Mouse (Mus musculus) brown adipose tissue, adult 24 weeks (tissue): ENCODE data around the gene Rps25. TPM values are rescaled to one million over a fixed set of nuclear protein-coding genes. Genes with fewer than 3 reads are reported as not detected.
A peak's percentile ranks its signal among the peaks of the same experiment; 100 is the strongest.
"Not testable (repeated sequence)": the region's sequence is repeated elsewhere in the genome, so short reads cannot be mapped to it uniquely, and the experiment has no call there.

Experiments
- H3K27ac ChIP-seq: fragments of 200-500 bp; replicated peaks from 2 replicates; pipeline ENCODE4 v1.5.1; 2012; ENCODE audit warnings: low read depth, mild to moderate bottlenecking, low read length
- H3K4me1 ChIP-seq: fragments of 200-500 bp; 2 replicates; pipeline ENCODE4 v1.6.1; 2012; ENCODE audit warnings: low read length, mixed read lengths; ENCODE audit not compliant: control insufficient read depth, insufficient read depth, insufficient read length
- H3K4me3 ChIP-seq: fragments of 200-500 bp; 2 replicates; pipeline ENCODE4 v1.5.1; 2012; ENCODE audit warnings: low read depth, mild to moderate bottlenecking, low read length, moderate library complexity; ENCODE audit not compliant: insufficient read depth
- polyA plus RNA-seq: library from polyadenylated mRNA; stranded (reverse); fragments of >200 nt; gene quantifications from 2 replicates; pipeline ENCODE4 v1.2.4, GENCODE M21; 2012; ENCODE audit not compliant: missing spikeins, insufficient read depth, insufficient read length

Gene Rps25
- 1,821 and 1,946 TPM in 2 replicates for polyA plus RNA-seq

- H3K4me1 ChIP-seq, result no peaks in the 10 kb centered on the region
These were observed at the start of gene Rps25, which contains the start of gene Trappc4 for GRCm38 (mm10) chr9:44406906-44407751. TSS of gene Rps25 (plus strand) at chr9:44407139. TSS of gene Trappc4 (minus strand) at chr9:44407600.

DNA sequence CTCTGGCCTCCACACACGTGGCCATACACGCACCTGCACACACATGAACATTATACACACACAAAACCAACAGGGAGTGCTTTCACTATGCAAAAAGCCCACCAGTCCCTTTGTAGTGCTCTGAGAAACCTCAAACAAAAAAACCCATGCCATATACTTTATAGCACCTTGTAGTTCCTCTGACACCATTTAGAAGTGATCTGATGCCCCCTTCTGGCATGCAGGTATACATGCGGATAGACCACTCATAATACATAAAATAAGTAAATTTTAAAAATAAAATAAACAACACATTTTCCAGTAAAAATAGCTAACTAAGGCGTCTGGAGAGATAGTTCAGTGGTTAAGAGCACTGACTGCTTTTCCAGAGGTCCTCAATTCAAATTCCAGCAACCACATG lies 49.7 kb upstream of the Rps25 start:
- no peak overlapping the region for H3K4me3 ChIP-seq
- no peak overlapping the region for H3K27ac ChIP-seq
- H3K4me1 ChIP-seq, result peaks cover 2% of the 10 kb centered on the region; the same call in 1 of the 2 replicates

More at GRCm38 (mm10) chr9:44406906-44407751, at the start of gene Rps25, which contains the start of gene Trappc4:
- peak within 1 kb of the TSS; percentile 88 for H3K4me3 ChIP-seq
- H3K27ac ChIP-seq, result peak within 1 kb of the TSS; percentile 97

DNA sequence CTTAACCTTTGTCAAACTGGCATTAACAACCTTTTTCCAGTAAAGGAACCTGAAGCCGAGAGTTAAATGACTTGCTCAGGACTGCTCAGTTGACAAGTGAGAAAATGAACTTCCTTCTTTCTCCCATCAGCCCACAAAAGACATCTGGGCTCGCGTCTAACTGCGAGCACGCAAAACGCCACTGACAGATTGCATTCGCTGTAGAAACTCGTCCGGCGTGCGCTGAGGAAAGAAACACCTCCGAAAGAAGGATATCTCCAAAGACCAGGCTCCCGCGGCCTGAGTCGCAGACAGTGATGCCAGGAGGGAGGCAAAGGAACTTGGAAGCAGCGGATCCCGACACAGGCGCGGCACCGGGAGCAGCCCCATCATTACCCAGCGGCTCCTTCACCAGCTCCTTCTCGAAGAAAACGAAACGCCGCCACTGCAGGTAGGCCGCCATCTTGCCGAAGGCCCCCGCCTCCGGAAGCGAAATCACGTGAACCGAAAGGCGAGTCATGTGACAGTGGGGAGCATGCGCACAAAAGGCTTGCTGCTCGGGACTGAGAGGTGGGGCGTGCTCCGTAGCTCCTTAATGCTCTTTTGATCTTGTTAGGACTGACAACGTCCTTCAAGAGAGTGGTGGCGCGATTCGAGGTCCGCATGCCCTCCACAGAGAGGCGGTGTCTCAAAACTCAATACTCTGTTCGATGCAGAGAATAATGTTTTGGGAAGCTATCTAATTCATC lies 45.6 kb upstream of the Rps25 start, which contains the start of gene Vps11:
Vps11 (minus strand) TSS at position 481 of the 728 bp plus-strand sequence.
- peaks cover 2% of the 10 kb centered on the region; the same call in 1 of the 2 replicates for H3K4me1 ChIP-seq
- H3K4me3 ChIP-seq, result peak within 1 kb of the TSS; percentile 79
- H3K27ac ChIP-seq, result peak within 1 kb of the TSS; percentile 62

- peak overlapping the region; percentile 62 for H3K27ac ChIP-seq
- peak overlapping the region; percentile 79 for H3K4me3 ChIP-seq
These were observed 45.0 kb upstream of the Rps25 start for GRCm38 (mm10) chr9:44361931-44362330.

GRCm38 (mm10) chr9:44364480-44364879 lies 42.5 kb upstream of the Rps25 start:
- H3K4me1 ChIP-seq, result peaks cover 2% of the 10 kb centered on the region; the same call in 1 of the 2 replicates
- no peak overlapping the region for H3K4me3 ChIP-seq
- no peak overlapping the region for H3K27ac ChIP-seq

More at GRCm38 (mm10) chr9:44361931-44362330, 45.0 kb upstream of the Rps25 start:
- H3K4me1 ChIP-seq, result not testable (repeated sequence)

GRCm38 (mm10) chr9:44373386-44373785 lies 33.6 kb upstream of the Rps25 start:
- no peak overlapping the region for H3K27ac ChIP-seq
- H3K4me1 ChIP-seq, result no peaks in the 10 kb centered on the region
- H3K4me3 ChIP-seq, result no peak overlapping the region

DNA sequence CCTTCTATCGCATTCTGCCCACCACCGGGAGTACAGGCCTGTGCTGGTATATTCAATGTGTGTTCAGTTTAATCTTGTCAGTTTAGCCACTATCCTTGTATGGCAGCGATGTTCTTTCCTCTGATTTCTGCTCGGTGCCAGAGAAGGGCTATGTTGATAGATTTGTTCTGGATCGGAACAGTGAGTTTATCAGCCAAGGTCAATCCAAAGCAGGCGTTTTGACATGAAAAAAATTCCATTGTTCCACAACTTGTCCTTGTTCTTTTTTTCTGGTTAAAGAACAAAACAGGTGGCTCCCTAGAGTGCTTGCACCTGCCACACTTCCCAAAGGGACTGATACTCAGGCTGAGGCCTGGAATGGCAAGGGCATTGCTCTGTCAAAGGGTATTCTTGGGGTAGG lies 30.8 kb upstream of the Rps25 start:
- Histone ChIP-seq H3K27ac (no peak overlapping the region), H3K4me3 (no peak overlapping the region), H3K4me1 (peaks cover 6% of the 10 kb centered on the region; the same call in 1 of the 2 replicates)

DNA sequence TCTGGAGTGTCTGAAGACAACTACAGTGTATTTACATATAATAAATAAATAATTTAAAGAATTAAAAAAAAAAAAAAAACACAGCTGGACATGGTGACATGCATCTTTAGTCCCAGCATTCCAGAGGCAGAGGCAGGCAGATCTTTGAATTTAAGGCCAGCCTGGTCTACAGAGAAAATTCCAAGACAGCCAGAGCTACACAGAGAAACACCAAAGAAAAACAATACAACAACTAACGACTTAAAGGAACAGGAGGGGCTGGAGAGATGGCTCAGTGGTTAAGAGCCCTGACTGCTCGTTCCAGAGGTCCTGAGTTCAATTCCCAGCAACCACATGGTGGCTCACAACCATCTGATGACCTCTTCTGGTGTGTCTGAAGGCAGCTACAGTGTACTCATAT lies 29.6 kb upstream of the Rps25 start:
- not testable (repeated sequence) for H3K4me3 ChIP-seq, H3K27ac ChIP-seq, H3K4me1 ChIP-seq

DNA sequence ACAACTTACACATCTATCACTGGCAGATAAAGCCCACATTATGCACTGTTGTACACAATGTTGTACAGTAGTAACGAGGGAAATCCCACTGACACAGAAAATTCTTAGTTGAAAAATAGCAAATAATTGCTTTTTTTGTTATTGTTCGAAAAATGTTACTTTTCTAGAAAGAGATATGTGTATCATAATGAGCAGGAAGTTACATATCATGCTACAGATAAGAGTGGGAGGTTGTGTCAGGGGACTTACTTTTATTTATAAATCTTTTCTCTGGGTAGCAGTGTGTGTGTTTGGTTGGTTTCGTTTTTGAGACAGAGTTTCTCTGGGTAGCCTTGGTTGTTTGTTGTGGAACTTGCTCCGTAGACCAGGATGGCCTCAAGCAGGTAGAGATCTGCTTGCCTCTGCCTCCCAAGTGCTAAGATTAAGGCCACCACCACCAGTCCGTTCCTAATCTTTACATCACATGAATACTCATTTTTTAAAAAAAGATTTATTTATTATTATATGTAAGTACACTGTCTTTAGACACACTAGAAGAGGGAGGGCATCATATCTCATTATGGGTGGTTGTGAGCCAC lies 28.7 kb upstream of the Rps25 start:
- H3K27ac ChIP-seq, result no peak overlapping the region
- H3K4me1 ChIP-seq, result peaks cover 6% of the 10 kb centered on the region; the same call in 1 of the 2 replicates
- H3K4me3 ChIP-seq, result 0 out of 2 replicates have a peak overlapping the region, but pooled peaks have one; percentile 86

- peaks cover 6% of the 10 kb centered on the region; the same call in 1 of the 2 replicates for H3K4me1 ChIP-seq
- H3K4me3 ChIP-seq, result peak within 1 kb of the TSS; percentile 86
- H3K27ac ChIP-seq, result peak within 1 kb of the TSS; percentile 77
These were observed 27.7 kb upstream of the Rps25 start, which contains the start of gene Hyou1 for GRCm38 (mm10) chr9:44379054-44379834. TSS of gene Hyou1 (plus strand) at chr9:44379490.

GRCm38 (mm10) chr9:44379862-44380261 lies 27.1 kb upstream of the Rps25 start:
- Histone ChIP-seq H3K4me3 (peak overlapping the region; percentile 79), H3K27ac (peak overlapping the region; percentile 77), H3K4me1 (peaks cover 6% of the 10 kb centered on the region; the same call in 1 of the 2 replicates)

DNA sequence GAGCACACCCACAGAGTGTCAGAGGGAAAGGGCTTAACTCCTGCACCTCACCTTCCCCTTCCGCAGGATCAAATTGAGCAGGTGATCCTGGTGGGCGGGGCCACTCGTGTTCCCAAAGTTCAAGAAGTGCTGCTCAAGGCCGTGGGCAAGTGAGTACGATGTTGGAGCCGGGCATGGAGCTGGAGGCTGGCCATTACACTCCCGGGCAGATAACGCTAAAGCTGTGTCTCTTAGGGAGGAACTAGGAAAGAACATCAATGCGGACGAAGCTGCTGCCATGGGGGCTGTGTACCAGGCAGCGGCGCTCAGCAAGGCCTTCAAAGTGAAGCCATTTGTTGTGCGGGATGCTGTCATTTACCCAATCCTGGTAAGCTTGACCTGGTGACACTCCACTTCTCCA lies 22.3 kb upstream of the Rps25 start:
- H3K4me1 ChIP-seq, result peaks cover 6% of the 10 kb centered on the region; the same call in 1 of the 2 replicates
- H3K27ac ChIP-seq, result no peak overlapping the region
- no peak overlapping the region for H3K4me3 ChIP-seq

- Histone ChIP-seq H3K4me3 (no peak overlapping the region), H3K27ac (no peak overlapping the region), H3K4me1 (no peaks in the 10 kb centered on the region)
These were observed 19.7 kb upstream of the Rps25 start for GRCm38 (mm10) chr9:44387221-44387620.

- Histone ChIP-seq H3K4me3 (no peak overlapping the region), H3K4me1 (no peaks in the 10 kb centered on the region), H3K27ac (no peak overlapping the region)
These were observed 17.7 kb upstream of the Rps25 start for GRCm38 (mm10) chr9:44389273-44389672.
